Mouse (Mus musculus): Measurements from ENCODE around the gene Sema3b.

Gene Sema3b

GRCm38 (mm10) chr9:107608741-107609432, at the start of gene Sema3b:
TSS of gene Sema3b (minus strand) at chr9:107609229.
- no peak for DNase-seq

GRCm38 (mm10) chr9:107658096-107658495, 49.1 kb upstream of the Sema3b start:
- no peak for DNase-seq

GRCm38 (mm10) chr9:107657144-107657543, 48.1 kb upstream of the Sema3b start:
- no peak for DNase-seq

- DNase-seq, result no peak
These were observed 45.6 kb upstream of the Sema3b start for GRCm38 (mm10) chr9:107654585-107654984.

- no peak for DNase-seq
These were observed 44.4 kb upstream of the Sema3b start for GRCm38 (mm10) chr9:107653474-107653873.

- DNase-seq, result no peak
These were observed 41.9 kb upstream of the Sema3b start for GRCm38 (mm10) chr9:107650708-107651481.

- DNase-seq, result no peak
These were observed 41.2 kb upstream of the Sema3b start for GRCm38 (mm10) chr9:107650225-107650624.

- DNase-seq, result no peak
These were observed 39.7 kb upstream of the Sema3b start for GRCm38 (mm10) chr9:107648767-107649166.

GRCm38 (mm10) chr9:107646975-107647374, 37.9 kb upstream of the Sema3b start:
- DNase-seq, result no peak

GRCm38 (mm10) chr9:107645577-107645976, 36.5 kb upstream of the Sema3b start:
- DNase-seq, result peak; percentile 70

GRCm38 (mm10) chr9:107645153-107645510, 36.1 kb upstream of the Sema3b start:
- DNase-seq, result no peak

GRCm38 (mm10) chr9:107644495-107645152, 35.6 kb upstream of the Sema3b start:
- peak; percentile 89 for DNase-seq

GRCm38 (mm10) chr9:107643544-107644214, 34.6 kb upstream of the Sema3b start:
- DNase-seq, result peak; percentile 26

- DNase-seq, result no peak
These were observed 32.6 kb upstream of the Sema3b start for GRCm38 (mm10) chr9:107641666-107642065.

GRCm38 (mm10) chr9:107640257-107640772, 31.3 kb upstream of the Sema3b start:
- peak; percentile 25 for DNase-seq

GRCm38 (mm10) chr9:107637070-107637469, 28.0 kb upstream of the Sema3b start:
- peak; percentile 51 for DNase-seq

GRCm38 (mm10) chr9:107635279-107636028, 26.4 kb upstream of the Sema3b start, which contains the start of gene Gnai2:
TSS of gene Gnai2 (minus strand) at chr9:107635367.
- peak; percentile 96 for DNase-seq

- peak; percentile 42 for DNase-seq
These were observed 25.6 kb upstream of the Sema3b start for GRCm38 (mm10) chr9:107634406-107635278.

- peak; percentile 66 for DNase-seq
These were observed 24.8 kb upstream of the Sema3b start for GRCm38 (mm10) chr9:107633661-107634405.

- DNase-seq, result peak; percentile 65
These were observed 24.1 kb upstream of the Sema3b start for GRCm38 (mm10) chr9:107633091-107633660.

All from cerebellum, adult 11-12 months (tissue).